Mouse (Mus musculus) E14TG2a.4 (cell line): ENCODE measurements around the gene Rab5c.

ENCODE experiments used
- CTCF ChIP-seq: conservative IDR thresholded peaks from 2 replicates; pipeline ENCODE4 v1.5.1; 2014; ENCODE audit warnings: low read length
- NANOG ChIP-seq: IDR thresholded peaks from 2 replicates; pipeline ENCODE4 v1.6.1; 2014; ENCODE audit warnings: borderline replicate concordance, low read length, mixed read lengths

- no peak for TF ChIP-seq CTCF
- TF ChIP-seq NANOG: no peak
Measured at GRCm38 (mm10) chr11:100703366-100703765, 34.6 kb downstream of the Rab5c start.
